Mouse (Mus musculus) testis, postnatal 14 days (tissue): Measurements from ENCODE around the gene Wwp2.

Experiments
- DNase-seq: peaks from one replicate; pipeline ENCODE4 v3.0.0; 2021; ENCODE audit warnings: low spot score

Wwp2 gene

GRCm38 (mm10) chr8:107435962-107436831 is at the start of gene Wwp2:
Gene Wwp2 (plus strand): TSS chr8:107436365.
- DNase-seq, result peak; percentile 87

- DNase-seq, result no peak
Observed at GRCm38 (mm10) chr8:107386642-107387041, 49.5 kb upstream of the Wwp2 start.

- no peak for DNase-seq
Observed at GRCm38 (mm10) chr8:107387861-107388260, 48.3 kb upstream of the Wwp2 start.

GRCm38 (mm10) chr8:107389557-107389956 is 46.6 kb upstream of the Wwp2 start:
- DNase-seq, result peak; percentile 77

GRCm38 (mm10) chr8:107390476-107391135 is 45.6 kb upstream of the Wwp2 start:
- DNase-seq, result no peak

- DNase-seq, result no peak
Observed at GRCm38 (mm10) chr8:107391136-107391516, 45.0 kb upstream of the Wwp2 start.

- no peak for DNase-seq
Observed at GRCm38 (mm10) chr8:107395397-107395796, 40.8 kb upstream of the Wwp2 start.

GRCm38 (mm10) chr8:107396106-107396670 is 40.0 kb upstream of the Wwp2 start:
- peak; percentile 33 for DNase-seq

GRCm38 (mm10) chr8:107397665-107398064 is 38.5 kb upstream of the Wwp2 start:
- DNase-seq, result no peak

- no peak for DNase-seq
Observed at GRCm38 (mm10) chr8:107399495-107399894, 36.7 kb upstream of the Wwp2 start.

- DNase-seq, result no peak
Observed at GRCm38 (mm10) chr8:107401866-107402265, 34.3 kb upstream of the Wwp2 start.

GRCm38 (mm10) chr8:107403038-107403781 is 33.0 kb upstream of the Wwp2 start, which contains the start of gene Nqo1:
Gene Nqo1 (minus strand): TSS chr8:107403206.
- peak; percentile 79 for DNase-seq

- no peak for DNase-seq
Observed at GRCm38 (mm10) chr8:107404057-107404456, 32.1 kb upstream of the Wwp2 start.

GRCm38 (mm10) chr8:107405935-107406334 is 30.2 kb upstream of the Wwp2 start:
- DNase-seq, result no peak

GRCm38 (mm10) chr8:107411391-107411790 is 24.8 kb upstream of the Wwp2 start:
- no peak for DNase-seq

- no peak for DNase-seq
Observed at GRCm38 (mm10) chr8:107412552-107412951, 23.6 kb upstream of the Wwp2 start.

- DNase-seq, result no peak
Observed at GRCm38 (mm10) chr8:107413881-107414280, 22.3 kb upstream of the Wwp2 start.

GRCm38 (mm10) chr8:107417001-107417400 is 19.2 kb upstream of the Wwp2 start:
- no peak for DNase-seq

- DNase-seq, result no peak
Observed at GRCm38 (mm10) chr8:107424176-107424575, 12.0 kb upstream of the Wwp2 start.

GRCm38 (mm10) chr8:107424597-107425229 is 11.5 kb upstream of the Wwp2 start, which contains the start of gene Nob1:
Gene Nob1 (minus strand): TSS chr8:107425051.
- peak; percentile 97 for DNase-seq

GRCm38 (mm10) chr8:107425230-107425597 is 11.0 kb upstream of the Wwp2 start:
- no peak for DNase-seq

- no peak for DNase-seq
Observed at GRCm38 (mm10) chr8:107430821-107431220, 5.3 kb upstream of the Wwp2 start.
